Mouse (Mus musculus) cerebellum, adult 2 months (tissue): ENCODE measurements around the gene Nrarp.

ENCODE experiments used
- CTCF ChIP-seq: fragments of 200-500 bp; IDR thresholded peaks from 2 replicates; pipeline ENCODE4 v1.5.1; 2011; ENCODE audit warnings: low read depth, mild to moderate bottlenecking, control low read depth, low read length, moderate library complexity, borderline replicate concordance; ENCODE audit not compliant: insufficient read depth
- POLR2A ChIP-seq: fragments of 200-500 bp; IDR thresholded peaks from 2 replicates; pipeline ENCODE4 v1.6.1; 2011; ENCODE audit warnings: low read length, control low read depth, borderline replicate concordance; ENCODE audit not compliant: insufficient read depth

DNA sequence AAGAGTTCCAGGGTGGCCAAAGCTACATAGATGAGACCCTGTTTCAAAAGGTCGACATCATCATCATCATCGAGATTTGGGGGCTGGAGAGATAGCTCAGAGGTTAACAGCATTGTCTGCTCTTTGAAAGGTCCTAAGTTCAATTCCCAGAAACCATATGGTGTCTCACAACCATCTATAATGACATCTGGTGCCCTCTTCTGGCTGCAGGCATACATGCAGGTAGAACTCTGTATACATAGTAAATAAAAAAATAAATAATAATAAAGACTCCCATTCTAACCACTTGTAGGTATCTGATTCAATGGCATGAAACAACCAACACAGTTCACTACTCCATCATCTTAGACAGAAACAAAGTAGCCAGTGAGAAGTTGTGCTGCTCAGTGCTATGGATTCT lies 23.6 kb upstream of the Nrarp start:
- TF ChIP-seq CTCF (no peak), POLR2A (no peak)
